Mouse (Mus musculus): ENCODE data around the gene Pnmal2.

GRCm38 (mm10) chr7:16920150-16920579 is 24.3 kb upstream of the Pnmal2 start:
- TF ChIP-seq POLR2A (IDR thresholded peaks at IDR 0.05; ENCODE audit: borderline replicate concordance, extremely low read depth, low read depth, low read length): no peak
- TF ChIP-seq CTCF (IDR thresholded peaks at IDR 0.05; ENCODE audit: insufficient read depth, low read length): no peak

All from lung, adult 2 months (tissue).